Mouse (Mus musculus) ES-E14 (cell line): Measurements from ENCODE around the gene Hrasls5. TPM values are rescaled to one million over a fixed set of nuclear protein-coding genes. Genes with fewer than 3 reads are reported as not detected.

ENCODE experiments used
- DNase-seq: peaks from one replicate; pipeline ENCODE4 v3.0.0-alpha.2; 2013; ENCODE audit warnings: low read depth, low spot score
- H3K27ac ChIP-seq: 2 replicates; pipeline ENCODE4 v1.5.1; 2012; ENCODE audit warnings: low read depth, mild to moderate bottlenecking, low read length, moderate library complexity, mixed read lengths; ENCODE audit not compliant: poor library complexity, insufficient read depth, severe bottlenecking
- H3K36me3 ChIP-seq: 2 replicates; pipeline ENCODE4 v1.6.1; 2012; ENCODE audit warnings: mild to moderate bottlenecking, low read length, moderate library complexity, mixed read lengths; ENCODE audit not compliant: control insufficient read depth, poor library complexity, insufficient read depth, severe bottlenecking
- H3K4me1 ChIP-seq, 2 experiments: fragments of 150-350 bp in 1 of 2; sonication (generic) in 1 of 2; 2 replicates each; pipeline ENCODE4 v1.6.1; 2012; ENCODE audit warnings: low read length in 2 of 2, mild to moderate bottlenecking in 1 of 2, mixed read lengths in 1 of 2; ENCODE audit not compliant: control insufficient read depth in 2 of 2, insufficient read depth in 2 of 2, poor library complexity in 1 of 2
- H3K4me3 ChIP-seq, 2 experiments: fragments of 150-350 bp in 1 of 2; sonication (generic) in 1 of 2; 2 replicates each; pipeline ENCODE4 v1.5.1; 2012; ENCODE audit warnings: low read length in 2 of 2, low read depth in 1 of 2, mild to moderate bottlenecking in 1 of 2, mixed read lengths in 1 of 2; ENCODE audit not compliant: insufficient read depth in 1 of 2, poor library complexity in 1 of 2, severe bottlenecking in 1 of 2
- H3K9ac ChIP-seq: 2 replicates; pipeline ENCODE4 v1.6.1; 2012; ENCODE audit warnings: low read depth, mild to moderate bottlenecking, low read length, mixed read lengths; ENCODE audit not compliant: poor library complexity, insufficient read depth, severe bottlenecking
- H3K9me3 ChIP-seq: fragments of 150-350 bp; sonication (generic); 2 replicates; pipeline ENCODE4 v1.6.1; 2012; ENCODE audit warnings: low read depth, mild to moderate bottlenecking, low read length; ENCODE audit not compliant: control insufficient read depth, insufficient read depth
- CHD2 ChIP-seq: IDR thresholded peaks from 2 replicates; pipeline ENCODE4 v1.6.1; 2014; ENCODE audit warnings: mild to moderate bottlenecking, low read depth, low read length, inconsistent platforms
- HCFC1 ChIP-seq: IDR thresholded peaks from 2 replicates; pipeline ENCODE4 v1.6.1; 2012; ENCODE audit warnings: low read length, inconsistent platforms, borderline replicate concordance; ENCODE audit not compliant: insufficient read depth
- MAFK ChIP-seq: IDR thresholded peaks from 2 replicates; pipeline ENCODE4 v1.6.1; 2014; ENCODE audit warnings: mild to moderate bottlenecking, low read depth, low read length, inconsistent platforms; ENCODE audit not compliant: insufficient read depth
- ZC3H11A ChIP-seq: IDR thresholded peaks from 2 replicates; pipeline ENCODE4 v1.6.1; 2012; ENCODE audit warnings: low read depth, mild to moderate bottlenecking, inconsistent platforms, low read length, borderline replicate concordance
- ZNF384 ChIP-seq: IDR thresholded peaks from 2 replicates; pipeline ENCODE4 v1.6.1; 2012; ENCODE audit warnings: low read depth, low read length, inconsistent platforms
- in situ Hi-C, 2 experiments: fragments of 600-800 bp; cut with MboI; formaldehyde crosslinking; loops; one replicate each; pipeline ENCODE4 v1.15.1; 2025; ENCODE audit warnings: low sequenced_read_pairs in 2 of 2, inconsistent platforms in 1 of 2; ENCODE audit not compliant: unreplicated experiment in 2 of 2
- total RNA-seq: library from RNA; depleted of rRNA; stranded (reverse); fragments of 300-350 nt; gene quantifications from 2 replicates; pipeline ENCODE4 v1.2.3, GENCODE M21; 2012; rRNA removed

The Hrasls5 gene
- total RNA-seq, 1 experiment, result not detected

DNA sequence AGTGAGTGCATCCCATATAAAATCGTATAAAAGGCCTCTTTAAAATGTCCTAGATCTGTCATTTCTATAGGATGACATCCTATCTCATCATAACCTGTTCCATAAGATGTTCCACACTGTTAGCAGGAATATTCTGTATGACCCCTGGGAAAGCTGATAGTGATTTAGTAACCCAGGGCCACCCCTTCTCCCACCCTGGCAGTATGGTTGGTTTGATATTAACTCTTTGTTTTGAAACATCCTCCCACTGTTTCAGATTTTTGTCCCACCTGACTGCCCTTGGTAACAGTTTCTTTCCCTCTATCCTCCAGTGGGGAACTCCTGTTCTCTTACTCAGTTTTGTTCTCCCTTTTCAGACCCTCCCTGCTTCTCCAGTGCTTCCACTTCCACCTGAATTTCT lies 21.4 kb downstream of the Hrasls5 start:
- no peaks in the 10 kb centered on the region for H3K4me1 ChIP-seq
- H3K9me3 ChIP-seq, result no peaks in the 10 kb centered on the region
- no peak overlapping the region for H3K4me3 ChIP-seq
- H3K27ac ChIP-seq, result no peak overlapping the region
- no peak overlapping the region for H3K9ac ChIP-seq
- TF ChIP-seq ZNF384, result no peak
- in situ Hi-C loops, result no loop called here
- H3K36me3 ChIP-seq, result no peaks in the 10 kb centered on the region
- no peak for DNase-seq

DNA sequence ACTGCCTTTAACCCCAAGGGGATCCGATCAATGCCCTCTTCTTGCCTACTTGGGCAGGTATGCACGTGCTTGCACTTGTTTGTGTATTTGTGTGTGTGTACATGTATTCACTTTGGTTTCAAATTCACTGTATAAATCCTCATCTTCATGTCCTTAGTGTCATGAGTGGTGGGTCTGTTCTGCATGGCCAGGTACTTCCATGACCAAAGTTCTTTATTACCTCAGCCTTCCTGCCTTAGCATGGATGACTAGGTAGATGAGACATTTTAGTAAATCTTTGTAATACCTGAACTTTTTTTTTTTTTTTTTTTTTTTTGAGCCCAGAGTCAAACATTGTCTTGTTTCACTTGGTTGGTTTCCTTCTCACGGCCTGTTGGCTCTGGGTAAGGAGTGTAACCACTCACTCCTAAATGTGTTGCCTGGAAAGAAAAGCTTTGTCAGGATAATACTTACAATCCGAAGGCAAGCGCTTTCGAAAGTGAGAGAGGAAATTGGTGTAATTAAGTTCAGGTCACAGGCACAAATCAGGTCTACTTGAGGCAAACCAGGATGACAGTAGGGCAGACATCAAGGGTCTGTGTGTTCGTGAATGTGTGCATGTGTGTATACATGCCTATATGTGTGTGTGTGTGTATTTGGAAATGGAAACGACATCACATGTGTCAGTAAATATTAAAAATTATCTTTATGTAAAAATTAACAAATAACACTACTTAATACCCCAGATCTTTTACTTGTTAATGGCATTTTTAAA lies 36.7 kb downstream of the Hrasls5 start:
- in situ Hi-C loops, result no loop called here
- no peak overlapping the region for H3K4me3 ChIP-seq
- H3K4me1 ChIP-seq, result no peaks in the 10 kb centered on the region
- H3K9me3 ChIP-seq, result no peaks in the 10 kb centered on the region
- H3K36me3 ChIP-seq, result no peaks in the 10 kb centered on the region
- no peak overlapping the region for H3K9ac ChIP-seq
- DNase-seq, result no peak
- no peak overlapping the region for H3K27ac ChIP-seq
- TF ChIP-seq MAFK, result no peak
- no peak for TF ChIP-seq ZC3H11A

DNA sequence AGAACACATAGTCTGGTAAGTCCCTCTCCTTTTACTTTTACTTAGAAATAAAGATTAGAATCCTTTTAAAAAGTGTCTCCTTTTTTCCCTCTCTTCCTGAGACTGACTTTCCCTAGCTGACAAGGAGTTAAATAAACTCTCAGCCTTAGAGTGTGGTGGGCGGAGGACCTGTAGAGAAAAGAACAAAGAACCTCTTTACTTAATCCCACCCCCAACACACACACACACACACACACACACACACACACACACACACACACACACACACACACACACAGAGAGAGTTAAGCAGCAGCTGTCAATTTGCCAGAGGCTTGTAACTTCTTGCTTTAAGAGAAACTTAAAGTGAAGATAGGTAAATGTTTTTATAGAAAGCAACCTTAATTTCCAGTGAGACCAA lies 59.7 kb downstream of the Hrasls5 start:
- no peak overlapping the region for H3K27ac ChIP-seq
- no peak for DNase-seq
- H3K9me3 ChIP-seq, result no peaks in the 10 kb centered on the region
- no peaks in the 10 kb centered on the region for H3K4me1 ChIP-seq
- H3K36me3 ChIP-seq, result no peaks in the 10 kb centered on the region
- in situ Hi-C loops, result no loop called here
- H3K9ac ChIP-seq, result no peak overlapping the region
- no peak overlapping the region for H3K4me3 ChIP-seq
- TF ChIP-seq HCFC1 (no peak), MAFK (no peak), CHD2 (no peak), ZNF384 (no peak), ZC3H11A (no peak)

DNA sequence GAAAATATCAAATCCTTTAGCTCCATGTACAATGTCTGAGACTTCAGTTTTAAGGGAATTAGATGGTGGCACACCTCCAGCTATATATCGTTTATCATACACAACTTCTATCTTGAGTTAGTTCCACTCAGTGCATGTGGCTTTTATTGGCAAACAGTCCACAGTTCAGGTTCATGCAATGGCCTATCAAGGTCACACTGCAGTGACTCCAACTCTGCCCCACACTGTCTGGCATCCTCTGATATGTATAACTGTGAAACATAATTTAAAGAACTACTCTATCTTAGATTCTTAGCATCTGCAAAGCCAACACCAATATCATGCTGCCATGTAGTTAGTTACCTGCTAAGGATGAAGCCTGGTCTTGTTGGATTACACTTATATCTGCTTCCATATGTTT lies 75.6 kb downstream of the Hrasls5 start:
- TF ChIP-seq ZC3H11A (no peak), HCFC1 (no peak), CHD2 (no peak), MAFK (no peak), ZNF384 (no peak)
- no peaks in the 10 kb centered on the region for H3K9me3 ChIP-seq
- no peak for DNase-seq
- H3K4me3 ChIP-seq, result no peak overlapping the region
- H3K36me3 ChIP-seq, result no peaks in the 10 kb centered on the region
- H3K9ac ChIP-seq, result no peak overlapping the region
- no peaks in the 10 kb centered on the region for H3K4me1 ChIP-seq
- in situ Hi-C loops, result no loop called here
- no peak overlapping the region for H3K27ac ChIP-seq

Other genes starting within 250 kb of the Hrasls5 start
- 36.8 and 40.0 TPM in 2 replicates for gene Spindoc, start 229.5 kb upstream of the Hrasls5 start, total RNA-seq
- 28.3 and 40.4 TPM in 2 replicates for gene 2700081O15Rik, start 194.9 kb upstream of the Hrasls5 start, total RNA-seq
- 70.5 and 78.6 TPM in 2 replicates for gene Rtn3, start 129.3 kb upstream of the Hrasls5 start, total RNA-seq
- 24.9 and 26.6 TPM in 2 replicates for gene Atl3, start 118.5 kb upstream of the Hrasls5 start, total RNA-seq
- gene Pla2g16, start 55.1 kb upstream of the Hrasls5 start, total RNA-seq, result 8.3 and 10.3 TPM in 2 replicates
- 0.45 and 0.53 TPM in 2 replicates for gene Lgals12, start 5.3 kb upstream of the Hrasls5 start, total RNA-seq
- not detected in 2 replicates for gene Slc22a19, start 98.8 kb downstream of the Hrasls5 start, total RNA-seq
- not detected in 2 replicates for gene Slc22a26, start 190.1 kb downstream of the Hrasls5 start, total RNA-seq